Mouse (Mus musculus) T-cell, adult 2 months (primary cell): ENCODE data around the gene Muc5b.
"Not testable (repeated sequence)": the region's sequence is repeated elsewhere in the genome, so short reads cannot be mapped to it uniquely, and the experiment has no call there.

ENCODE experiments used
- DNase-seq: peaks from one replicate; pipeline ENCODE4 v3.0.0; 2022; ENCODE audit warnings: low spot score

Gene Muc5b

DNA sequence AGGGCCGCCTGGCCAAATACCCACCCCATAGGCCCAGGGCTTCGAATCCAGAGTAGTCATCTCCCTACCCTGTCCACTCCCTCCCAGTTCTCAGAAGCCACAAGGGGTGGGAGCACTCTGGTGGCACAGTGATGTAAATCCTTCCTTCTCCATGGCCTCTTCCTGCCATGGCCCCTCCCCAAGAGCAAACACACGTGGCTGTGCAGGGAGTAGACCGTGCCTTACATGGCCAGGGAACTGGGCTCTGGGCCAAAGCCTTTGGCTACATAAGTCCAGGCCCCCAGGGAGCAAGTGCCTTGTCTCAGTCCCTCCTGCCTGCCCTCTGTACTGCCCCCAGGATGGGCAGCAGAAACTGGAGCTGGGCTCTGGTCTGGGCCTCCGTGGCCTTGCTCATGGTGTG lies at the start of gene Muc5b:
Gene Muc5b, plus strand, starts transcription at position 292 of the 400 bp plus-strand sequence.
- no peak for DNase-seq

DNA sequence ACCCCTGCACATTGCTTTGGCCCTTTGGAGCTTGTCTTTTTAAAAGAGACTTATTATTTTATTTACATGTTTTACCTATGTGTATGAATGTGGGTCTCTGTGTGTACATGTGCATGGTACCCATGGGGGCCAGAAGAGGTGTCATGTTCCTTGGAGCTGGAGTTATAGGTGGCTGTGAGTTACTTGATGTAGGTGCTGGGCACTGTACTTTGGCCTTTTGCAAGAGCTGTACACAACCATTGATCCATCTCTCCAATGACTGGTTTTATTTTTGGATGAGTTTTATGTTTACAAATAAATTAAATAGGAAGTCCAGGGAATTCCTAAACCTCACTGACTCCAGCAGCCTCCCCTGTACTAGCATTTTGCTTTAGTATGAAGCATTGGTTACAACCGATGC lies 44.6 kb upstream of the Muc5b start:
- no peak for DNase-seq

DNA sequence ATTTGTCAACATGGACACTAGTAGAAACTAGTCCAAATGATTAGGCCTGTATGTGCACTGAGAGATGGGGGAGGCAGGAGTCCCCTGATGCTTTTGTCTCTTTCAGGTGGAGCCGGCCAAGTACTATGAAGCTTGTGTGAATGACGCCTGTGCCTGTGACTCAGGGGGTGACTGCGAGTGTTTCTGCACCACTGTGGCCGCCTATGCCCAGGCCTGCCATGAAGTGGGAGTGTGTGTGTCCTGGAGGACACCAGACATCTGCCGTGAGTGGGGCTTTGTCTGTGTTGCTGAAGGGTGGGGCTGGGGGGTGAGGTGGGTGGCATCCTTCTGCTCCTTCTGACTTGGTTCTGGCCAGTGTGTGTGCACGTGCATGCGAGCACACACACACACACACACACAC lies 35.7 kb upstream of the Muc5b start:
- no peak for DNase-seq

DNA sequence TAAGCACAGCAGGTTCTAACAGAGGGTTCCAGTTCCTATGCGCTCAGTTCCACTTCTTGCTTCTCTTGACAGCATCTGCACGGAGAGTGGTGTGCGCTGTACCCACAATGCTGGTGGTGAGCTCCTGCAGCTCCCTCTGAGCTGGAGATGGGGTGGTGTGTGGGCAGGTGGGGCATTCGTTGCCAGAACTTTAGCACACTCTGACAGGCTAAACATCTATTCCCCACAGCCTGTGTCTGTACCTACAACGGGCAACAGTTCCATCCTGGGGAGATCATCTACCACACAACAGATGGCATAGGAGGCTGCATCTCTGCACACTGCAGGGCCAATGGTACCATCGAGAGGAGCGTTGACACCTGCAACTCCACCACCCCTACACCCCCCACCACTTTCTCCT lies 33.5 kb upstream of the Muc5b start:
- no peak for DNase-seq

DNA sequence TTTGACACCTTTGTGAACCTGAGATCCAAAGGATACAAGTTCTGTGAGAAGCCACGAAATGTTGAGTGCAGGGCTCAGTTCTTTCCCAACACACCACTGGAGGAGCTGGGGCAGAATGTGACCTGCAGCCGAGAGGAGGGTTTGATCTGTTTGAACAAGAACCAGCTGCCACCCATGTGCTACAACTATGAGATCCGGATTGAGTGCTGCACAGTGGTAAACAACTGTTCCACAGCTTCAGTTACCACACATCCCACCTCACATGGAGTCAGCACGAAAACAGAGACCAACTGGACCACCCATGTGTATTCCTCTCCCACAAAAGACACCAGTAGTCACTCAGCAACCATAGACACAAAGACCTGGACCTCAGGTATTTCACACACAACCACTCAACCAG lies 31.0 kb upstream of the Muc5b start:
- DNase-seq: not testable (repeated sequence)

DNA sequence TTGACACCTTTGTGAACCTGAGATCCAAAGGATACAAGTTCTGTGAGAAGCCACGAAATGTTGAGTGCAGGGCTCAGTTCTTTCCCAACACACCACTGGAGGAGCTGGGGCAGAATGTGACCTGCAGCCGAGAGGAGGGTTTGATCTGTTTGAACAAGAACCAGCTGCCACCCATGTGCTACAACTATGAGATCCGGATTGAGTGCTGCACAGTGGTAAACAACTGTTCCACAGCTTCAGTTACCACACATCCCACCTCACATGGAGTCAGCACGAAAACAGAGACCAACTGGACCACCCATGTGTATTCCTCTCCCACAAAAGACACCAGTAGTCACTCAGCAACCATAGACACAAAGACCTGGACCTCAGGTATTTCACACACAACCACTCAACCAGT lies 28.9 kb upstream of the Muc5b start:
- DNase-seq: not testable (repeated sequence)

DNA sequence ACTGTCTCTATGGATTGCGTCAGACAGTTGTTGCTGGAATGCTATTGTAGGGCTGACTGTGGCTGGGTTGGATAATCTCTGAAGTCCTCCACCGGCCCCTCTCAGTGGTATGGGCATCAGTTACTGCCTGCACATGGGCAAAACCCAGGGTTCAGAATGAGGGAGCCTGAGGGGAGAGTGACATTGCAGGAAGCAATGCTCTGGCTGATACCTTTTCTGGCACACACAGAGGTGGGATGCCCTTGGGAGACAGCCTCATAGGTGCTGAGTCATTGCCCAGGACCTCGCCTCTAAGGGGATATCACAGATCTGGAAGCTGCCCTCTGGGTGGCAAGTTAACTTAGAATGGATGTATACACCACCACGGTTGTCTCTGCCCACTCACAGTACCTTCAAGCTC lies 25.5 kb upstream of the Muc5b start:
- no peak for DNase-seq

DNA sequence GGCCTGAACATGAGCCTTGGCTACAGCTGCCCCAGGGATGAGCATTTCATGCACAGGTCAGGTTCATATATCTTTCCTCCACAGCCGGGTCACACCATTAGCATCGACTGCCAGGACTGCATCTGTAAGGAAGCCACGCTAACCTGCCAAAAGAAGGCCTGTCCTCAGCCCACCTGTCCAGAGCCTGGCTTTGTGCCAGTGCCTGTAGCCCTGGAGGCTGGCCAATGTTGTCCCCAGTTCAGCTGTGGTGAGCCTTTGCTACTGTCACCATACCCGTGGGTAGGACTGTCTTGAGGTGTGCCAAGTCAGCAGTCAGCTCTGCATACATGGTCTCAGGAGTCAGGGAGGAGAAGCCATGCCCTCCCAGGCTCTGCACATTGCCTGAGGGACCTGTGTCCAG lies 23.5 kb upstream of the Muc5b start:
- DNase-seq: no peak

DNA sequence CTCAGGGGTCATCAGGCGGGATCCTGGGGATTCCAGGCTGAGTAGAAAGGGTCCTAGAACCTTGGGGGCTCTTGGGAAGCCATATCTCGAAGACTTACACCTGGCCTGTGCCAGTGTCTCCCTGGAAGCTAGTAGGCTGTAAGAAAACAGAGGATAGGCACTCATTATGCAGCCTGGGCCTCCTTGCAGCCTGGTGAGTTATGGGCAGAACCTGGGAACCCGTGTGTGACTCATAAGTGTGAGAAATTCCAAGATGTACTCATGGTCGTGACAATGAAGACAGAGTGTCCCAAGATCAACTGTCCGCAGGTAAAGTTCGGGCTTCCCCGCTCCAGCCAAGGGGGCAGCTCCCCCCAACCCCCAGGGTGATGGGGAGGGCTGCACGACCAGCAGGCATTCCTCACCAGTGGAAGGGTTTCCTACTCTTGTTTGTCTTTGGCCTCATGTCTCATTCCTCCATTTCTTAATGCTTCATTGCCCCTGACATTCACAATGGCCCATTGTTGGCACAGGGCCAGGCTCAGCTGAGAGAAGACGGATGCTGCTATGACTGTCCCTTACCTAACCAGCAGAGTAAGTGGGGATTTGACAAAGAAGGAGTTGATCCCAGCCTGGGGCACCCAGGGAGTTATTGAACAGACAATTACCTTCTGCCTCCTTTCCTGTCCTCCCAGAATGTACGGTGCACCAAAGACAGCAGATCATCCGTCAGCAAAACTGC lies 21.4 kb upstream of the Muc5b start:
- DNase-seq: no peak

DNA sequence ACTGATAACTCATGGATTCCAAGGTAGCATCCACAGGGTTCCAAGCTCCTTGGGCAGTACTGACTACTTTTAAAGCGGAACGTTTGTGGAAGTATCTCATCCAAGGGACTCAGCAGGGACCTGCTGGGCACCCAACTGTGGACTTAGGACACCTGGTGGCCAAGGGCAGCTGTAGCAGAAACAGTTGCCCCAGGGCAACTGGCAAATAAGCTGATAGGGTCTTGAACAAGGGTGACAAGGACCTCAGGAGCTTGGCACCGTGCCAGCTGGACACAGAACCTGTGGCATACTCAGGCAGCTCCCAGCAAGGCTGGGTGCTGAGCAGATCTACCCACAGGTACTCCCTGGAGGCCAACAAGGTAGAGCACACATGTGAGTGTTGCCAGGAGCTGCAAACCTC lies 20.6 kb upstream of the Muc5b start:
- no peak for DNase-seq

DNA sequence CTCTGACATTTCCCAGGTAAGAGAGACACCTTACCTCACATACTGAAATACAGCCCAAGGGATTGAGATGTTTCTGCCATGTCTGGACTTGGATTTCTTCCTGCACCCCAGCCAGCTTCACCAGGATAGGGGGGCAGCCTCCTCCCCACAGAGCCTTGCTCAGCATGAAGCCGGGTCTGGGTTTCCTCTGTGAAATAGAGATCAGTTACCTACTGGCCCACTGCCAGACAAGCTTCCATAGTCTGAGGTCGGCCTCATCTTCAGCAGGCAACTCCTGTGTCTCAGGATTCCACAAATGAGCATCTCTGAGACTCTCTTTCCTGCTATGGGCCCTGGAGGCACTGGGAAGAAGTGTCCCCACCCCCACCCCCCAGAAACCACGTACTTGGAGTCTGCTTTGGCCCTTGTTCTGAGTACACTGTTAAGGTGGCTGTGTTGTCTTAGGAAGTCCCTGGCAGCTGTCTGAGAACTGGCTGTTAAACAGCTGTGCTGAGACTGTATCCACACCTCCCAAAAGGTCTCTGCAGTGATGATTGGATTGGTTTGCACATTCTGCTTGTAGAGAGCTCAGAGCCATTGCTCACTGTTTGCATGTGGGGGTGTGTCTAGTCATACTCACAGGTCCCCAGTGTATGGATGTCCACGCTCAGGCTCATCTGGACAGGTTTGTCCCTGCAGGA lies 16.1 kb upstream of the Muc5b start:
- DNase-seq: no peak

DNA sequence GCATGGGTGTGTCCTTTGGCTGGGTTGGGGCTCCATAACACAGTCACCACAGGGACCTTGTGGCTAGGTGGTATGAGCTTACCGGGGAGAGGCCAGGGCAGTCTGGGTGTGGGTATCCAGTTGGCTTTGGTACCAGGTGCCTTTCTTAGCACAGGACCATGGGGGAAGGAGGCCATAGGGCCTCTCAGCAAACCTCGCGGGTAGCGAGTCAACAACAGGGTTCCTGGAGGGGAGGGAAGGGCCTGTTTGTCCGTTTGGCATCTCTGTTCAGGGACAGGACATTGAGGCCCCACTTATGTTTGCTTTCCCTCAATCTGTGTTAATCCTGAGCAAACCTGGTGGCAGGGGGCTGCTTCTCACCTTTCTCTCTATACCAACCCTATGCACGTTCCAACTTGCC lies 15.2 kb upstream of the Muc5b start:
- no peak for DNase-seq

DNA sequence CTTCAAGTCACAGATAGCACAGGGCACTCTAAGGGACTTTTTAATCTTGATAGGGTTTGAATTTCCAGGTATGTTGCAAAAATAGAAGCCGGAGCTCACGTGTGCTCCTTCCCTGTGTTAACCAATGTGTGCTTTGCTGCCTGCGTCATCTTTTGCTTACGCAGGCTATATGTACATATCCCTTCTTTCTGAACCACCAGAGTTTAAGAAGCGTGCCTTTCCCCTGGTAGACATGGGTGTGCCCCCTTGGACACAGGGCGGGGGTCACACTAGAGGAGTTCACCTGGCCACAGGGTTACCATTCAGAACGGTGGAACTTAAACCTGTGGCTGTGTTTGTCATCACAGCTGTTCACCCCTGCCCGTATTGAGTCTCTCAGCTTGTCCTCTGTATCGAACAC lies 14.5 kb upstream of the Muc5b start:
- no peak for DNase-seq

DNA sequence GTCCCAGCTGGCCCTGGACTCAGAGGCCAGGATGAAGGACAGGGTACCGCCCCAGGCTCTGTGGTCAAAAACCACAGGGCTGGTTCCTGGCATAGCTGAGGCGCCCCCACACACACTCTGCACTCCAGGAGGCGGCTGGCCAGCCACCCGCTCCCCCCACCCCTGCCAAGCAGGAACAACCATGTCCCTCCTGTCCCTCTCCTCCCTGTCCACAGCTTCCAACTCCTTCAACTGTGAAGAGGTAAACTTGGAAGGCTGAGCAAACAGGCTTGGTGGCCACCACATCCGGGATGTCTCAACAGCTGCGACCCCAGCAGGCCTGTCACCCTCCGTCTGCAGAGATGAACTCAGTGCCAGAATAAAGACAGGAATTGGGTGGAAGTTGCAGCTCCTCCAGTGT lies 2.9 kb upstream of the Muc5b start:
- DNase-seq: no peak

DNA sequence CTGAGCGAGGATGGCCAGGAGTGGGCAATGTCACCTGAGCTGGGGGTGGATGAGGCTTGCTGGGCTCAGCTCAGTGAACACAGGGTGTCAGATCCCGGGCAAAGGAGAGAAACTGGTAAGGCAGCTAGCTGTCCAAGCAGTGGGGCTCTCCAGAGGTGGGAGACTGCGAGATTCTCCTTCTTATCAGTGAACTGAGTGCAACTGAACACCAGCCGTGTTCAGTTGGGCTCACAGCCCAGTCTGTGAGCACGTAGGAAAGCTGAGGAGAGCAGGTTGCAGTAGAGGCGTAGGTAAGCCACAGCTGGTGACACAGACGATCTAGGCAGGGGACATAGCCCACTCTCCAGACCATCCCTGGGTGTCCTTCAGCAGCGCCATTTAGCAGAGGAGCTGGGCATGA lies 2.4 kb upstream of the Muc5b start:
- no peak for DNase-seq

DNA sequence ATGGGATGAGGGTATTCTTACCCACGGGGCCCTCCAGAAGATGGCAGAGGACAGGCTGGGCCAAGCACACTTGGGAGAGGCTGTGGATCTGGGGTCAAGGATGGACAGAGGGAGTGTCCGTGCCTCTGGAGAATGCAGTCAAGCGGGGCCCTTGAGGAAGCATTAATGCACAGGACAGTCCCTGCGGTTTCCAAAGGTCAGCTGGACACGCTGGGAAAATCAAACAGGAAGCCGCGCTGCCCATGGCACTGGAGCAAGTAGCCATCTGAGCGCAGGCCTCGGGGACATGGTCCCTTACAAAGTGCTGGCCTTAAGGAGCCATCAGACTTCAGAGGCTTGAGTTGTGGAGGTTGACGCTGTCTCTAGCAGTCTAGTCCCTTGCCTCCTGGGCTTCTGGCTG lies 1.5 kb downstream of the Muc5b start:
- no peak for DNase-seq

DNA sequence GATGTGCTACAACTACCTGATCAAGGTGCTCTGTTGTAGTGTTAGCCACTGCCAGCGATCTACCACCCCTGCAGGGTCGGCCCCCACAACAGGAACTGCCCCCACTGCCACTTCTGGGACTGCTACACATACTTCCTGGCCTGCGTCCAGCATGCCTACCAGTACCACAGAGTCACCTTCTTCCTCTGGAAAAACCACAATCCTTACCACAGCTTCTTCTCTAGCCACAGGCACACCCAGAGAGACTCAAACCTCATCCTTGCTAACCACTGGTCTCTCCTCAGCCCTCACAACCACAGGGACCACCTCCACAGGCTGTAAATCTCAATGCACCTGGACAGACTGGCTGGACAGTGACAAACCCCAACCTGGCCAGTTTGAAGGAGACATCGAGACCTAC lies 22.2 kb downstream of the Muc5b start:
- no peak for DNase-seq

DNA sequence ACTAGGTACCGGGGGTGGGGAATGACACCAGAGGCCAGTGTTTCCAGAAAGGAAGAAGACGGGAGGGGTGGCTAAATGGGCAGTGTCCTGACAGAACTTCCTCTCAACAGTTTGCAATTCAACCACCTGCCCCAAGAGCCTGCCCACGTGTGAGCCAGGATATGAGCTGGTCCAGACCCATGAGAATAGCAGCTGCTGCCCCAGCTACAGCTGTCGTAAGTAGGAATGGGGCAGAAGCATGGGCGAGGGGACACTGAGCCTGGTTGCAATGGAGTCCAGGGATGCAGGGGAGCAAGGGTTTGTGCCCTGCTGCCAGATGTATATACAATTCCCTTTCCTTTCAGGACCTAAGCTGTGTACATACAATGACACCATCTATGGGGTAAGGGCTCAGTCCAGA lies 30.8 kb downstream of the Muc5b start:
- no peak for DNase-seq

DNA sequence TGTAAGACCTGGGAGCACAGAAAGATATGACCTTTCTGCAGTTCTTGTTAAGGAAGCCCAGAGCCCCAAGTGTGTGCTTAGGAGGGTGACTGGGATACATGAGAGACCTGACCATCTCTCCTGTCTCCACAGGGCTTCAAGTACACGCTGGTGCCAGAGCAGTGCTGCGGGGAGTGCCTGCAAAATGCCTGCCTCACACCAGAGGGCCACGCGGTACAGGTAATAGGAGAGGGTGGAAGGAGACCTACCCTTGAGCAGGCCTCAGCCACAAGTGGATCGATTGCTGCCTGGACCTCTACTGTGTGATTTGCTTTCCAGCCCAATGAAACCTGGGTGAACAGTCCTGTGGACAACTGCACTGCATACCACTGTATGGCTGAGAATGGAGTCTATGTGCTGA lies 31.7 kb downstream of the Muc5b start:
- no peak for DNase-seq

DNA sequence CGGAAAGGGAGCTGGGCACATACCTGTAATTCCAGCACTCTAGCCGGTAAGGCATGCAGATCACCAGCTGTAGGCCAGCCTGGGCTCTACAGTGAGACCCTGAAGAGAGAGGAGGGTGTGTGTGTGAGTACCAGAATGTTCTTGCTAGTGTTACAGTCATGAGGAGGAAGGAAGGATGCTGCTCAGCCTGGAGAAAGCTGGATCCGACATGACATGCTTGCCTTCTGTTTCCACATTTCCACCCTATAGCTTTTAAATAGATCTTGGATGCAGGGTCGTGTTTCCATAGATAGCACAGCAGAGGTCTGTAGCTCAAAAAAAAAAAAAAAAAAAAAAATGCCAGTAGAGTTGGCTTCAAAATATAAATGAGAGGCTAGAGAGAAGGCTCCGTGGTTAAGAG lies 36.0 kb downstream of the Muc5b start:
- no peak for DNase-seq

DNA sequence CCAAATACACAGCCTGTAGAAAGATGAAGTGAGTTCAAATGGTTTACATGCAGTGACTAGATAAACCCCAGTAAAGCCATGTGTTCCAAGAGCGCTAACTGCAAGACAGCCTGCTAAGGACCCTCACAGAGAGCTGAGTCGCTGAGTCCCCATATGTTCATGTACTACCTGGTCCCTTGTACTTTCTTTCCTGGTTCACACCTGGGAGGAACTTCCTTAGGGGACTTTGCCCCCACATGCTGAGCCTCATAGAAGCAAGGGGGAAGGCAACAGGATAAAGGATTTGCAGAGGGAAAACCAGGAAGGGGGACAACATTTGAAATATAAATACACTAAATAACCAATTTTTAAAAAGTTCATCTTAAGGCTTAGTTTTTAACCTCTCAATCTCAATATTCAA lies 39.9 kb downstream of the Muc5b start:
- DNase-seq: no peak

DNA sequence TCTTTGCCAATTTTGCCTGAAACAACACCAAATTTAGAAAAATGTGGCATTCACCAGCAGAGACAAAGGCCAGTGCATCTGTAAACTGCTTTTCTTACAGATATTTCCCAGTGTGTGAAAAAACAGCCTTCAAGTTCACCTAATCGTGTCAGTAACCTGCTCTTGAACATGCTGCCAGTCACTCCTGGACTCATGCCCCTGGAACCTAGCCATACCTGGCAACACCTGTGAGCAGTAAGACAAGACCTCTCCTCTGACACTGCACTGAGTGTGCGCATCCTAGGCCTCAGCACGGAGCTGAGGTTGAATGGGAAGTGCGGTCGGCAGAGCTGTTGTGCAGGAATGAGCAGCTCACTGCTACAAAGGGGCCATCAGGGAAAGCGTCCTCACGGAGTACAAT lies 53.3 kb downstream of the Muc5b start:
- DNase-seq: no peak

DNA sequence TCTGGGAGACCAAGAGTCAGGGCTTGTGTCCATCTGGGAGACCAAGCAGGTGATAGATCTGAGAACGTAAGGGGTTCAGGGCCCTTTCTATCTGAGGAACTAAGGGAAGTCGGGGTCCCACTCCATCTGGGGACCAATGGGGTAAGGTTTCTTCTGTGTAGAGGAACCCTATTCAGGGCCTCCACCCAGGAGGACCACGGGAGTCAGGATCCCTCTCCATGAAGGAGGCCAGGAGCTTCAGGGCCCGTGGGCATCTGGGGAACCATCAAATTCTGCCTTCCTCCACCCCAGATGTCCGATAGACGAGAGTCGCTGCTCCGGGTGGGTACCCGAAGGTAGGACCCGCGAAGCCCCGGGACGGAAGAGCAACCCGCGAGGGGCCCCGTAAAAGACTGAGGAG lies 63.0 kb downstream of the Muc5b start:
- no peak for DNase-seq

DNA sequence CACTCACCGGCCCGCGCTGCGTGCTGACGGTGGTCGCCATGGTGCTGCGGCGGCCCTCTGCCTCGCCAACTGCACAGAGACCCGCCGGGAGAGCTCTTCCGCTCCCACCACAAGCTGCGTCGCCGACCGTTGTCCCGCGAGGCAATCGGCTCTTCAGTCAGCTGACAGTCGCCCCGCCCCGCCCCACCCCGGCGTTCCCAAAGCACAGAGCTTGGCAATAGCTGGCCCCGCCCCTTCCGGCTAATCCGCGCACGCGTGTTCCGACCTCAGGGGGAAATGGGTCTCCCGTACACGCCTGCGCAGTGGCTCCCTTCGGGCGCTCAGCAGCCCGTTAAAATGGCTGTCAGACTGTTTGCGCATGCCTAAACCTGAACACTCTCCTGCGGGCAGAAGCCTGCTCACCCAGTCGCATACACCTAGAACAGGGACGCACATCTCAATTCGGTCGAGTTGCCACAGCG lies 63.4 kb downstream of the Muc5b start:
- peak; percentile 100 for DNase-seq
